Mouse (Mus musculus) thymus, adult 2 months (tissue): ENCODE measurements around the gene Sgsm3.

Experiments used
- CTCF ChIP-seq: fragments of 200-500 bp; IDR thresholded peaks from 2 replicates; pipeline ENCODE4 v1.5.1; 2012; ENCODE audit warnings: mild to moderate bottlenecking, control low read depth, low read length, moderate library complexity, borderline replicate concordance; ENCODE audit not compliant: control insufficient read depth, poor library complexity, insufficient read depth; ENCODE audit errors: extremely low read depth
- POLR2A ChIP-seq: fragments of 200-500 bp; IDR thresholded peaks from 2 replicates; pipeline ENCODE4 v1.6.1; 2012; ENCODE audit warnings: mild to moderate bottlenecking, low read length, control low read depth, moderate library complexity; ENCODE audit not compliant: control insufficient read depth, poor library complexity, insufficient read depth; ENCODE audit errors: extremely low read depth

- TF ChIP-seq CTCF, result no peak
- no peak for TF ChIP-seq POLR2A
Measured at GRCm38 (mm10) chr15:81007339-81007738, 29.8 kb downstream of the Sgsm3 start.
